Mouse (Mus musculus): ENCODE results near the gene Slc2a1. TPM values are rescaled to one million over a fixed set of nuclear protein-coding genes. Genes with fewer than 3 reads are reported as not detected.

Gene Slc2a1
- polyA plus RNA-seq, 1 experiment from 2014 or later: 116 TPM

MicroRNAs within 50 kb of the gene (microRNA counts, 519-probe panel; counts per million panel counts)
- microRNA mmu-miR-1957: not detected

Small RNAs within 50 kb of the gene (microRNA-seq; reads per million reads assigned to microRNA genes)
- not detected for gene Mir1957a

Other genes starting within 250 kb of the Slc2a1 start
- not detected in 2 replicates for gene Olfr1331, start 244.1 kb upstream of the Slc2a1 start, polyA plus RNA-seq (2016; fragmentation: Nextera tagmentation; extraction: Ambion mirVana)
- not detected in 2 replicates for gene Olfr1330, start 220.1 kb upstream of the Slc2a1 start, polyA plus RNA-seq (2016; fragmentation: Nextera tagmentation; extraction: Ambion mirVana)
- gene Olfr1329, start 191.2 kb upstream of the Slc2a1 start, polyA plus RNA-seq (2016; fragmentation: Nextera tagmentation; extraction: Ambion mirVana): not detected in 2 replicates
- gene Olfr1328, start 170.1 kb upstream of the Slc2a1 start, polyA plus RNA-seq (2016; fragmentation: Nextera tagmentation; extraction: Ambion mirVana): not detected in 2 replicates
- gene Lao1, start 147.1 kb upstream of the Slc2a1 start, polyA plus RNA-seq (2016; fragmentation: Nextera tagmentation; extraction: Ambion mirVana): not detected in 2 replicates
- 7.7 and 12.0 TPM in 2 replicates for gene Zfp691, start 65.5 kb downstream of the Slc2a1 start, polyA plus RNA-seq (2016; fragmentation: Nextera tagmentation; extraction: Ambion mirVana)
- 5.7 and 6.4 TPM in 2 replicates for gene Ermap, start 81.3 kb downstream of the Slc2a1 start, polyA plus RNA-seq (2016; fragmentation: Nextera tagmentation; extraction: Ambion mirVana)
- 168 and 190 TPM in 2 replicates for gene Svbp, start 86.6 kb downstream of the Slc2a1 start, polyA plus RNA-seq (2016; fragmentation: Nextera tagmentation; extraction: Ambion mirVana)
- gene Tmem269, start 109.5 kb downstream of the Slc2a1 start, polyA plus RNA-seq (2016; fragmentation: Nextera tagmentation; extraction: Ambion mirVana): 0.20 TPM in 1 of 2 replicates, not detected in the other
- gene AU022252, start 124.0 kb downstream of the Slc2a1 start, polyA plus RNA-seq (2016; fragmentation: Nextera tagmentation; extraction: Ambion mirVana): 34.4 and 39.5 TPM in 2 replicates
- 14.6 and 17.7 TPM in 2 replicates for gene P3h1, start 124.2 kb downstream of the Slc2a1 start, polyA plus RNA-seq (2016; fragmentation: Nextera tagmentation; extraction: Ambion mirVana)
- 0.10 and 0.22 TPM in 2 replicates for gene Cldn19, start 146.7 kb downstream of the Slc2a1 start, polyA plus RNA-seq (2016; fragmentation: Nextera tagmentation; extraction: Ambion mirVana)
- 1,189 and 1,315 TPM in 2 replicates for gene Ybx1, start 185.9 kb downstream of the Slc2a1 start, polyA plus RNA-seq (2016; fragmentation: Nextera tagmentation; extraction: Ambion mirVana)
- gene Ppih, start 211.8 kb downstream of the Slc2a1 start, polyA plus RNA-seq (2016; fragmentation: Nextera tagmentation; extraction: Ambion mirVana): 86.7 and 96.4 TPM in 2 replicates